Mouse (Mus musculus) kidney, adult 2 months (tissue): ENCODE results near the gene Rab6b.

Experiments
- CTCF ChIP-seq: fragments of 200-500 bp; conservative IDR thresholded peaks from 2 replicates; pipeline ENCODE4 v1.5.1; 2011; ENCODE audit warnings: low read depth, mild to moderate bottlenecking, control low read depth, low read length, moderate library complexity, mixed read lengths; ENCODE audit not compliant: insufficient read depth, insufficient read length
- POLR2A ChIP-seq: fragments of 200-500 bp; IDR thresholded peaks from one replicate; pipeline ENCODE4 v1.6.1; 2011; ENCODE audit warnings: low read depth, low read length, control low read depth

DNA sequence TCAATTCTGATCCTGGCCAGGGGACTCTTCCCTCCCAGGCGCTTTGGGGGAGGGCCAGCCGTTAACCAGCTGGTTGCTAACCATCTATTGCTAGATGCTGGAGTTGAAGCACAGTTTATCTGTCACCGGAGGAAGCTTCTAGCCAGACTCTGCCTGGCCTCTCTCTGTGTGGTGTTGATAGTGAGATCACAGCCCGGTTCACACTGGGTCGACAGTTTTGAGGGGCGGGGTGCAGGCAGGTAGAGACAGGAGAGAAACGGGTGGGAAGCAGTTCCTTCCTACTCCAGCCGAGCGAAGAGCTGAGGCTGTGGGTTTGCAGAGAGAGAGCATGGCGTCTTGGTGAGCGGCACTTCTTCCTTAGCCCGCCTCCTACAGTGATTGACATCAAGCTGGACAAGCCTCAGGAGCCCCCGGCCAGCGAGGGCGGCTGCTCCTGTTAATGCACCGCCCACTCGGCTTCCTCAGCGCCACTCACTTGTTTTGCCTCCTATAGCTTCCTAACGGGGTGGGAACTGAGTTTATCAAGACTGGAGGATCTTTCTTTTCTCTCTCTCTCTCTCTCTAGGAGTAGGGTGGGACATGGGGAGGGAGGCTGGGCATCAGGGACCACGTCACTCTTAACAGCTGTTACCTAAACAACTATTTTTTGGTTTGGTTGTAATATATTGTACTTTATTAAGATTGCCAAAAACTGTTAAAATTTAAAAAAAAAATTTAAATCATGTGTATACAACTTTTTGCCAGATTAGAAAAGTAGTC is 69.4 kb downstream of the Rab6b start:
- TF ChIP-seq POLR2A (no peak), CTCF (no peak)
